Mouse (Mus musculus): ENCODE measurements around the gene Hivep1. TPM values are rescaled to one million over a fixed set of nuclear protein-coding genes. Genes with fewer than 3 reads are reported as not detected.

Hivep1 gene
- polyA plus RNA-seq (2014; fragmentation: Illumina TruSeq; extraction: RNeasy Lipid Tissue Mini Kit (QIAGEN cat#74804); ENCODE audit: low replicate concordance), result 22.9 TPM

DNA sequence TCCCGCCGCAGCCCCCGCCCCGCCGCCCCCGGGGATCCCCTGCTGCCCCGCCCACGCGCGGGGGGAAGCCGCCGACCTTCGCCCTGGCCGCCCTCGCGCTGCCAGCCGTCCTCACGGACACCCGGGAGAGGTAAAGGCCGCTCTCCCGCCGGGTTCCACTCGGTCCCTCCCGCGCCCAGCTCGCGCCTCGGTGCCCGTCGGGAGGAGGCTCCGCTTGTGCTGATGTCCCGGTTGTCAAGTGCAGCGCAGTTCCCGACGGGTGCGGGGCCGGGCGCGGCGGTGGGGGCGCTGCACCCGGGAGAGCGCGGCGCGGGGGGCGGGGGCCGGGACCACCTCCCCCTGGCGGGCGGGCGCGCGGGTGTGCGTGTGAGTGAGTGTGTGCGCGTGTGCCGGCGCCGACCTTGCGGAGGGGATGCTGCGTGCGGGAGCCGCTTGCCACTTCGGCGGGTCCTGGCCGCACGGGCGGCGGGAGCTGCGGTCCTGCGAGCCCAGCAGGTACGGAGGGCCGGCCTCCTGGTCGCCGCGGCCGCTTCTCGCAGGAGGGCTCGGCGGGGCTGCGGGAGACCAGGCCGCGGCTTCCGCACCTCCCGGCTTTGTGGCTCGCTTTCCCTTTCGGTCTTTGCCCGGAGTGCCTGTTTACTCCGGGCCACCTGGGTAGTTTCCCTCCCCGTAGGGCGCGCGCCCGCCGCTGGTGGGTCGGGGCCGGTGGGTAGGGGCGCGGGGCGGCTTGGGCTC, at the start of gene Hivep1:
Hivep1 (plus strand) TSS at position 61 of the 735 bp plus-strand sequence.

Other genes with a start within 250 kb of the Hivep1 start
- 391 TPM for gene Adtrp, start 204.3 kb upstream of the Hivep1 start, polyA plus RNA-seq (2014; fragmentation: Illumina TruSeq; extraction: RNeasy Lipid Tissue Mini Kit (QIAGEN cat#74804); ENCODE audit: low replicate concordance)
- 3.6 TPM for gene Edn1, start 249.5 kb downstream of the Hivep1 start, polyA plus RNA-seq (2014; fragmentation: Illumina TruSeq; extraction: RNeasy Lipid Tissue Mini Kit (QIAGEN cat#74804); ENCODE audit: low replicate concordance)